Mouse (Mus musculus): ENCODE measurements at regions not wholly inside any gene's neighbourhood (a gene's known extent, or its start where the extent isn't known, plus 50 kb on each side); places are given as distances from the start of the nearest gene placed in this dataset.
A peak's percentile ranks its signal among the peaks of the same experiment; 100 is the strongest.
"Not testable (repeated sequence)": the region's sequence is repeated elsewhere in the genome, so short reads cannot be mapped to it uniquely, and the experiment has no call there.

DNA sequence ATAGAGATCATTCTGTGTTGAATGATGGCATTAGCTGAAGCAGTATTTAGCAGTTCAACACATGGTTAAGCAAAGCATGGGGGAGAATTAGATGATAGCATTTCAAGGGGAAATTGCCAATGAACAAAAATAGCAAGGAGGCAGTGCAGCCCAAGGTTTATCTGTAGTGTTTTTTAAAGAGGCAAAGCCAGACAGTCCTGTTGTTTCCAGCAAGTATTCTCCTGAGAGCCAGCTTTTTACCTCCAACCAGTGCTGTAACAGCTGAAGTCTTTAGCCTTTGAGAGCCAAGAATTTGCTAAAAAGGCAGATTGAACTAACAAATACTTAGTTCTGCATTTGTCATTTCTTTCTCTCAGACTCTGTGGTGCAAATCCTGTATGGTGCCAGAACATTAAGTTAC is 305.1 kb upstream of the Arx start:
- intact Hi-C loops (cut with DNase I), result no loop called here
- DNase-seq (ENCODE audit: low spot score in 2 of 2), result no peak

DNA sequence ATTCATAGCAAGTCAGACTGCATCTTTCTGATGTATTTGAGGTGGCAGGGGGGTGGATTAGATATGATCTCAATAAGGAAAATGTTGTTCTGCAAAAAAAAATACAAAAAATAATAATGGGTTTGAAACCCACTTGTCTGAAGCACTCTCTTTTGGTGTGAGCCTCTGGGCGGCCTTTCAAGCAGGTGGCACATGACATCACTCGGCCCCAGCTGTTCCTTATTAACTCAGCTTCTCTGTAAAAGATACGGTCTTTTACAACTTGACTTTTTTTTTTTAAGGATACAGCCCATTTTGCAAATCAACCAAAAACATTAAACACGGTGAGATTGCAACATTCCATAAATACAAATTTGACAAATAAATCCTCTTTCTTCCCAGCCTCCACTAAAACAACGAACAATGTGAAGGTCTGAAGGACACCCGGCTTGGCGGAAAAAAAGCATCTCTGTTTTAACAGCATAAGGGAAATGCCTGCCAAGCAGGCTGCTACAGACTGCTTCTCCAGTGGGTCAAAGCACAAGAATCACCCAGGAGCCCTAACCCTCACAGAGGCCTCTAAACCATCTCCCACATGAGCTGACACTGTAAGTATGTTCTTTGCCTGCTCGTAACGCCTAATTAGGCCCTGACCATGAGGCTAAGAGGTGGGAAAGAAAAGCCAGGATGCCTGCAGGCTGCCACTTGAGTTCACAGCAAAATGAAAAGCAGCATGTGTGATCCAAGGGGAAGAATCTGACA is 283.8 kb upstream of the Arx start:
- no peak for DNase-seq (ENCODE audit: low spot score in 2 of 2)
- intact Hi-C loops (cut with DNase I), result loop anchor here (5.0 to 10.0 kb wide), 2 partner anchors 50 to 62 kb away; no protein-coding TSS in a partner anchor

DNA sequence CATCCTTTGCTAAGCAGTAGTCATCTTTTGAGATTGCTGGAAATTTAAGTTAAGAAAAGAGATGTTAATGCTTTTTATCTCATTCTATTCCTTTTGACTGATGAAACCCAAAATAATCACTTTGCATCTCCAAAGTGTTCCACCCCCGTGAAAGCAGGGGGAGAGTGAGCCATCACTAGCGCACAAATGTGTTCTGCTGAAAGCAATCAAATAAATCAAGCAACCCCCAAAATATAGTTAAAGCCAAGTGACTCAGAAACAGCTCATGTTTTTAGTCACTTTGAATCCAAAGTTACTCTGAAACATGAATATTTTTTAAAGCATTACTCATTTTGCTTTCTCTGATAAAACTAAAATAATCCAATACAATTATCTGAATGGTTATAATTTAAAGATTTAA is 279.6 kb upstream of the Arx start:
- DNase-seq (ENCODE audit: low spot score in 2 of 2), result no peak
- intact Hi-C loops (cut with DNase I), result loop anchor here (10.0 kb wide), 1 partner anchor 58 kb away; no protein-coding TSS in a partner anchor

DNA sequence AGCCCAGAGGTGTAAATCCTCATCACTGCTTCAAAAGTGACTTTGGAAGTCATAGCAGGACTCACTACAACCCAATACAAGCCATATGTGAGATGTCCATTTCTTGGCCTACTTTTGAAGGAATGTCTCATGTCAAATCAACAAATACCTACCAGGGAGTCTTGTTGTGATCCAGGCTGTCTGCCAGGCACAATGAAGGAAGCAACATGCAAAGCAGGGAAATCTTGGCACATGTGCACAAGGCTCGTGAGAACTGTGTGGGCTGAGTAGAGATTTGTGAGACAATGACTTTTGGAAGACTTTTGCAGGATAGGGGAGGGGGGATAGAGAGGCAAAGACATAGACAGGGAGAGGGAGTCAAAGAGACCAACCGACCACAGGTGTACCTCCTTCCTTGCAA is 274.7 kb upstream of the Arx start:
- no peak for DNase-seq (ENCODE audit: low spot score in 2 of 2)
- intact Hi-C loops (cut with DNase I), result no loop called here

DNA sequence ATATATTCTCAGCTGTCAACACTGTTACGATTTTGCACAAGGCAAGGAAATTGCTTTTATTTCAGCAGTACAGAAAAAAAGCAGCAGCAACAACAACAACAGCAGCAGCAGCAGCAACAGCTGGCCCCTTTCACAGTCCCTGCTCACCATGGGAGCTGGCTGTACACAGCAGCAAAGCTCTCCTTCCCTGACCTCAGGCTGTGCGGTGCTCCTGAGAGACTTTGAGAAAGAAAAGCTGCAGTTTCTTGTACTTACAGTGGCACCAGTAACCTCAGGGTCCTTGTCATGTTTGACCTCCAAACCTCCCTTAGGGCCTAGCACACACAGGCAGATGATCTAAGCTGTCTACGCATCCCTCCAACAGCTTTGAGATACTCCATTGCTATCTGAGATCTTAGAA is 269.9 kb upstream of the Arx start:
- DNase-seq (ENCODE audit: low spot score in 2 of 2), result no peak
- intact Hi-C loops (cut with DNase I), result no loop called here

DNA sequence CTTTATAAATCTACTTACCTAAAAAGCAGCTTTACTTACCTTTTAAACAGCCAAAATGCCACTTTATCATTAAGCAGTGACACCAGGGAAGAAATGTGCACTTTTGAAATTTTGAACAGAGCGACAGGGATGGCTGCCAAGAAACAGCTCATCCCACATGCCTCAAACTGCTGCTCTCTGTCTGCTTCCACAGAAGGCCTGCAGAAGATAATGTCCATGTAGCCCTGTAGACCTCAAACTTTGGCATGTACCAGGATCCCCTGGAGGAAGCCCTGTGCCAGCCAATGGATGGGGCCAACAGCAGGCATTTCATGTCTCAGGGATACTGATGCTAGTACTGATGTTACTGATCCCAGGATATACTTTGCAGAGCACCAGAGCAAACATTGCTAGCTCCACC is 245.1 kb upstream of the Arx start:
- intact Hi-C loops (cut with DNase I), result no loop called here
- no peak for DNase-seq (ENCODE audit: low spot score in 2 of 2)

DNA sequence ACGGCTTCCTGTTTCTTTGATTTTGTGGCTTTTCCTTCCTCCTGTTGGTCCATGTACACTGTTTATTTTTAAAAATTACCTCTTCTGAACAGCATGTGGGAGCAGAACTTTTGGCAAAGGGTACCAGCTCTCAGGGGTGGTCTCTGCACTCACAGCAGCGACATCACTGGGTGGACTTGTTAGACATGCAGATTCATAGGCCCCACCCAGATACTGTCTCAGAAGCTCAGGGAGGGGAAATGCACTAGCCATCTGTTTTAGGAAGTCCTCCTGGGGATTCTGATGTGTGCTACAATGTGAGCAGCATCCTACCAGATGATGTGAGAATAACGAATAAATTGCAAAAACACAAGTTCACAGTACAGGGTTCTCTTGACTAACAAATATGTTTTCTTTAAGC is 243.5 kb upstream of the Arx start:
- intact Hi-C loops (cut with DNase I), result no loop called here
- DNase-seq (ENCODE audit: low spot score in 2 of 2), result no peak

DNA sequence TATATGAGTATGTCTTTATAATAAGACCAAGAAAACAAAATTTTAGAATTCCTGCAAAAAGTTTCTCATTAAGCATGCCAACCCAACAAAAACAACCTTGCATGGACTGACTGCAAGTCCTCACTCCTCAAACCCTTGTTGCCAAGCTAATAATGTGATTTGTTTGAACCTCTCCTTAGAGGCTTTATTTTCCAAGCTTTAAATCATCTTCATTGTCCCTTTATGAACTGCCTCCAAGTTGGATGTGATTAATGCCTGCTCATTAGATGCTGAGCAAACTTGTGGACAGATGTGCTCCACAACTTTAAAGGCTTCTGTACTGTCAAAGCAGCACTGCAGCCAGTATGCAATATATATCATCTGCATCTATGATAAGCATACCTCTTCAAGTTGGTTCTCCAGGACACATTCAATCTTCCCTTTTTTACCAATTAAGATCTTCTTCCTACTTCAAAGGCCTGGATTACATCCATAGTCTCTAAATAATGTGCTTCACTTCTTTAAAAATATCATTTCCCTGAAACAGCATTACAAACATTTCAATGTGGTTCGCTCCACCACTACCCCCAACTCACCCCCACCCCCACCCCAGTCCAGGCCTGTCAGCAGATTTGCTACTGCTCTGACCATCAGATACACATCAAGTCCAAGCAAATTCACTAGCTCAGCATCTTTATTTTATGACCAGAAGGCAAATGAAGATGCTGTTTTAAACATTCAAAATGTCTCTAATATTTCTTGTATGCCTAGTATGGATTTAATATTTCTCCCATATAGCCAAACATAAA is 237.1 kb upstream of the Arx start:
- intact Hi-C loops (cut with DNase I), result no loop called here
- DNase-seq (ENCODE audit: low spot score in 2 of 2), result no peak

DNA sequence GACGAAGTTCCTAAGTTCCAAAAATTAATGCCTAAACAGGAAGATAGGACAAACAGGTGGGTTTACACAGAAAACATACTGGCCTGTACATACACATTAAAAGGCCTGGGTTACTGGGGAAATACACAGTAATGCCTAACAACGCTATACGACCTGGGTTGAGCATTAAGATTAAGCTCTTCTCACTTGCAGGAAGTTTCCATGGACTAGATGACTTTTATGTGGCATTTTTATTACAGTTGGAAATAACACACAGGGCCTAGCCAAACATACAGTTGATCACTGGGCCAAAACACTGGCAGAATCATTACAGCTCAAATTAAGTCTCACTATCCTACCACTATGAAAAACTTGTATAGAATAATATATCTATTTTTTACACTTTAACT is 236.5 kb upstream of the Arx start:
- intact Hi-C loops (cut with DNase I), result no loop called here
- no peak for DNase-seq (ENCODE audit: low spot score in 2 of 2)

DNA sequence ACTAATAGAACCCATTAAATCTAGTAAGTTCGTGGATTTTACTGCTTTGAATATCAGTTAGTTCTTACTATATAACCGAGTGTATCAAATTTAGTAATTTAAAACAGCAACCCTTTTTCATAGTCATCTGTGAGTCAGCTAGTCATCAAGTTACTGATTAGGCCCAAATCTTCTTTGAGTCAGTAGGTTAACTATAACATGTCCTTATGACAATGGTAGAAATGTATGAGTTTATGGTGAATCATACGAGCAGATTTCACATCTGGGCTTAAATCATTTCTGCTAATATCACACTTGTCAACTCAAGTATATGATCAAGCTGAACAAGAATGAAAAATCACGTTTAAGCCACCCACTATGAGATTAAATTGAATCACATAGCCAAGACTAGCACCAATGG is 226.7 kb upstream of the Arx start:
- intact Hi-C loops (cut with DNase I), result no loop called here
- DNase-seq (ENCODE audit: low spot score in 2 of 2), result no peak

DNA sequence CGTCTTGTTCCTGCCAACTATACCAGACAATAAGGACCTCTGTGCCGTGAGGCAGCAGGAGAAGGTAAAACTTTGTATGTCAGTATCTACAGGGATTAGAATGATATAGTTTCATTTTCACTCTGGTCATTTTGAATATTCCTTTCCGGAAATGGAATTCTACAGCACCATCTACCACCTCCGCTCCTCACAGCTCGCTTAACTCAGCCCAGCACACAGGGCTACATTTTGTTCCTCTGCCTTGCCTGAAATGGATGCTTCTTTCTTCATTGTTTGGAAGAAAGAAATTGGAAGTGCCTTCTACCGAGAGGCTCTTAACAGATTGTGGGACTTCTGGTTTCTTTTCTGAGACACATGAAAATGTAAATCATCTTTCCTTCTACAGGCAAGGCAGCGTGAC is 217.4 kb upstream of the Arx start:
- DNase-seq (ENCODE audit: low spot score in 2 of 2), result peak; percentile 3 to 5
- intact Hi-C loops (cut with DNase I), result loop anchor here (5.0 to 10.0 kb wide), 3 partner anchors 64 to 398 kb away; partner anchors contain the start of gene Arx

DNA sequence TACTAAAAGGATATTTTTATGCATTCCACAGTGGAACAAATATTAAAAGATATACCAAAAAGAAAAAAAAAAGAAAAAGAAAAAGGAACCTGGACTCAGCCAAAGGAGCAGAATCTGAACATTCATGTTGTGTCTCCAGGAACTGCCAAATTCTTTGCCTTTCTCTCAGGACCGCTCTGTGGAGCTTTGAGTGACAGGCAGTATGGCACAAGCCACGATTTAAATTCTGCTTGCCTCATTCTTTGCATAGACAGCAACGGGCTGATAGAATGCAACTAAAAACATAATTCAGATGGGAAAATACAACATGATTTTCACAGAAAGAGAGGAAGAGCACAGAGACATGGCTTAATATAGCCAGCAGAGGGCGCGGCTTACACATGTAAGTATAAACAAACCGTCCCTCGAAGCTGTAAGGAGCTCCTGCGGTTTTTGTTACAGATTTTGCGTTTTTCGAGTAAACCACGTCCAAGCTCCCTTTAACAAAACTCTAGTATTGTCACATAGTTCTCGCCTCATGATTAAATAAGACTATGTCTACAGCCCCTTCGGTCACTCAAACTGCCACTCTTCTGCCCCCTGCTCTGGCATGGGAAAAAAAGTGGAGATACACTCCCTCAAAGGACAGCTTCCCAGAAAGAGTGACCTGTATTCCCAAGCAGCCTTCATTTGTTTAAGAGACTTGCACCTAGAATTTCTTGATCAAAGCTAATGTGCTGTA is 216.5 kb upstream of the Arx start:
- peak; percentile 19 to 35 for DNase-seq (ENCODE audit: low spot score in 2 of 2)
- intact Hi-C loops (cut with DNase I), result loop anchor here (5.0 to 10.0 kb wide), 4 partner anchors 65 to 398 kb away; partner anchors contain the start of gene Arx

DNA sequence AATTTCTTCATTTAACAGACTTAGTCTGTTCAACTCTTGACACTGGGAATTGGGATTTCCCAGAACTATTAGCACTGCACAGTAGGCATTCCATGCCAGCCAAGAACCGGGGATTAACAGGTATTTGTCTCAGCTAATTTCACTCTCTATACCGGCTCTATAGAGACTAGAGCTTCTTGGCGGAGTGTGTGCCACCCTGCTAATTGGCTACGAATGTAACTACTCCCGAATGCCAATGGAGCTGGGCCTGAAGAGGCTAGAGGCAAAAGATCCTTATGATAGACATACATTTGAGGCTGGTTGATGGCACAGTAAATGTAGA is 216.0 kb upstream of the Arx start:
- intact Hi-C loops (cut with DNase I), result loop anchor here (5.0 kb wide), 1 partner anchor 207 kb away; no protein-coding TSS in a partner anchor
- DNase-seq (ENCODE audit: low spot score in 2 of 2), result no peak

DNA sequence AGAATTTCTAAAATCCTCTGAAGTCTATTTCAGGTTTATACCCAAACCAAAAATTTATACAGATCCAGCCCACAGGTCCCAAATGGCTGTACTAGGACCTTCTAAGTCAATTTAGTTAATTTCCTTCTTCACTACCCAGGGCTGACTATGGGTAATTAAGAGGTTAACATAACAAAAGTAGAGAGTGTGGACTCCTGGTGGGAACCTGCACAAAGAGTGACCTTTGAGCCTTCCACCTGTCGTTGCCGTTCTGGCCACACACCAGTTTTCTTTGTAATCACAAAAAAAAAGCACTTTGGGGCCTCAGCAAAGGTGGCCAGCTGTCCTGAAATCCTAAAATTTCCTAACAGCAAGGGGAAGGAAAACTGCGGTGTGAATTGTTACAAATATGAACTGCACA is 197.3 kb upstream of the Arx start:
- intact Hi-C loops (cut with DNase I), result no loop called here
- DNase-seq (ENCODE audit: low spot score in 2 of 2), result no peak

DNA sequence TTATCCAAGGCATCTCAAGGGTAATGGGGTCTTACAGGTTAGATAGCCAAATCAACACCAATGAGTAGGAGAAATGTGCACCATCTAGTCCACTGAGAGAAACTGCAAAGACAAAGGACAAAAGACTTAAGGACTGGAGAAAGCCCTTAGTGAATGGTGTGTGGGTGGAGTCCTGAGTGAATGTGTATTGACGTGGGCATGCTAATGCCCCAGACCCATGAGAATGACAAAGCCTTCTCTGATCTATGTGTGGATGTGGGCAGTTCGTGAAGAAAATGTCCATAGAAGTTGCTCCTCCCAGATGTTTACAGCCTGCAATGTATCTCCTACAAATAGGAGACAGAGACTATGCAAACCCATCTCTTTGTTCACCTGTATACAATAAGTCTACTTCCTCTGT is 188.7 kb upstream of the Arx start:
- no peak for DNase-seq (ENCODE audit: low spot score in 2 of 2)
- intact Hi-C loops (cut with DNase I), result no loop called here

DNA sequence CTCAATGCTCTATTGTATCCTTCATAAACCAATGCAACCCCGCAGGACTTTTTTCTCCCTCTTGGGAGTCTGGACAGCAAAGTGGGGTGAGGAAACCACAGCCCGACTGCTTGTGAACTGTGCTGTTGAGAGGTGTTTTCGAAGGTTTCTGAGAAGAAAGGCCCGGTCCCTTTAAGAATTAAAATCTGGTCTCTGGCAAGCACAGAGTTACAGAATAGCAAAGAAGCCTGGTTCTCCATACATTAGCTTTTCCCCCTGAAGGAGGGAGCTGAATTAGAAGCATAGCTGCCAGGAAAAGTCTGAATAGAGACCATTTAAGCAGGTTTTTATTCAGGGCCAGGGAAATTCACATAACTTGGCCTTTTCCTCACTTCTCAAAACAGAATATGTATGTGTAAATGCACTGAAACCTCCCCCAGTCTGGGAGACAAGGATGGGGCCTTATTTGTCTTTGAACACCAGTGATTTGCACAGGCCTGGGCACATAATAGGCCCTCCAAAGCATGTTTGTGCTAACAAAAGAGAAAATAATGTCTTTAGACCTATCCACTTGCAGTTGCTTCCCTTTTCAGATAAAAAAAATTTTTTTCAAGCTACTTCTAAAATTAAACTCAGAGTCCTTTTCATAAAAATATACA is 178.2 kb upstream of the Arx start:
- DNase-seq (ENCODE audit: low spot score in 2 of 2), result no peak

DNA sequence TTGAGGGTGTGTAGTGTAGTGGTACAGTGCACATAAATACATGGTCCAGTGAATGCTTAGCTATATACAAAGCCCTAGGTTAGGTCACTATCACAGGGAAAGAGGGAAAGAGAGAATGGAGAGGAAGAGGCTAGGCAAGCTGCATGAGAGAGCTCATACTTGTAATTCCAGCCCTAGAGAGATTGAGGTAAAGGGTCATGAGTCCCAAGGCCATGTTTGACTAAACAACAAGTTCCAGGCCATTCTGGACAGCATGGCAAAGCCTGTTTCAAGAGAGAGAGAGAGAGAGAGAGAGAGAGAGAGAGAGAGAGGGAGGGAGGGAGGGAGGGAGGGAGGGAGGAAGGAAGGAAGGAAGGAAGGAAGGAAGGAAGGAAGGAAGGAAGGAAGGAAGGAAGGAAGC is 131.9 kb upstream of the Arx start:
- intact Hi-C loops (cut with DNase I); DNase-seq (ENCODE audit: low spot score in 2 of 2): not testable (repeated sequence)

More for the DNA sequence above, 178.2 kb upstream of the Arx start:
- intact Hi-C loops (cut with DNase I), result no loop called here

DNA sequence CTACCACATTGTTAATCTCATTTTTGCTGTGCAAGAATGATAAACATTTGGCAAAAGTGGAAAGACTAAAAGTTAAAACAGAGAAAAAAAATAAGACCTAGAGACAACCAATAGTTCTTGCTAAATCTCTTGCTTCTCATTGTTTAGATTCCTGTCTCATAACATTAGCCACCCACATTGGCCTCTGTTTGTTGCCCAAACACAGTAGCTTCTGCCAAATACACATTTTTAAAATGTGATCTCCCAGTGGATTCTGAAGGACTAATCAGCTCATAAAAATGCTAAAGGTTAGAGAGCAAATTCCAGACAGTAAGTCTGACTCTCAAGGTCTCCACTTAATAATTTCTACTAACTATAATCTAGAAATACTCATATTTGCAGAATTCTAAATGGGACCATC is 127.1 kb upstream of the Arx start:
- intact Hi-C loops (cut with DNase I), result no loop called here
- DNase-seq (ENCODE audit: low spot score in 2 of 2), result no peak

DNA sequence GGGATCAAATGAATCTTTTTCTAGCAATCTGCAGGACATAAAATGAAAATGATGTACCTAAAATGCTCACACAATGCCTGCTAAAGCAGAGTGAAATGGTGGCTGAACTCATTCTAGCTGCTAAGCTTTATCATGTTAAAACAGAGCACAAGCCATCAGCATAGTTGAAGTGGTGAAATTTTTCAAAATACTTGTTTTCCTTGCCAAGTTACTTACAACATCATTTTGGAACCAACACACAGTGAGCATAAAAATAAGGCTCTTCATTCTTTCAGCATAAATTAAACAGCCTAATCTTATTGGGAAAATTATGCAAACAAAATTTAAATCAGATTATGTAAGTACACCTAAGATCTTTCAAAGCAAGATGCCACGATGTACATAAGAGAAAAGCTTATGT is 125.3 kb upstream of the Arx start:
- intact Hi-C loops (cut with DNase I), result no loop called here
- DNase-seq (ENCODE audit: low spot score in 2 of 2), result no peak
